Mouse (Mus musculus) kidney, adult 11 months (tissue): ENCODE results near the gene Fam149a.

Source experiments
- DNase-seq: peaks from one replicate; pipeline ENCODE4 v3.0.0; 2022

Fam149a gene

GRCm38 (mm10) chr8:45330856-45331255, 51.2 kb downstream of the Fam149a start:
- DNase-seq, result no peak

- DNase-seq, result no peak
These were observed 52.7 kb downstream of the Fam149a start for GRCm38 (mm10) chr8:45329206-45329980.

GRCm38 (mm10) chr8:45327076-45327475, 55.0 kb downstream of the Fam149a start:
- DNase-seq, result peak; percentile 14

- no peak for DNase-seq
These were observed 57.9 kb downstream of the Fam149a start for GRCm38 (mm10) chr8:45324151-45324550.

GRCm38 (mm10) chr8:45321365-45321764, 60.7 kb downstream of the Fam149a start:
- no peak for DNase-seq

GRCm38 (mm10) chr8:45320930-45321329, 61.2 kb downstream of the Fam149a start:
- no peak for DNase-seq

- DNase-seq, result no peak
These were observed 71.1 kb downstream of the Fam149a start for GRCm38 (mm10) chr8:45310967-45311366.

GRCm38 (mm10) chr8:45308366-45308765, 73.7 kb downstream of the Fam149a start, which contains the start of gene Gm45753:
TSS of gene Gm45753 (minus strand) at chr8:45308466.
- DNase-seq, result no peak

GRCm38 (mm10) chr8:45305479-45305878, 76.6 kb downstream of the Fam149a start:
- no peak for DNase-seq

GRCm38 (mm10) chr8:45304354-45304753, 77.7 kb downstream of the Fam149a start:
- DNase-seq, result no peak

- DNase-seq, result no peak
These were observed 79.7 kb downstream of the Fam149a start for GRCm38 (mm10) chr8:45302390-45302789.

GRCm38 (mm10) chr8:45295276-45295675, 86.8 kb downstream of the Fam149a start:
- DNase-seq, result no peak

- no peak for DNase-seq
These were observed 87.4 kb downstream of the Fam149a start, which contains the start of gene Klkb1 for GRCm38 (mm10) chr8:45294687-45295086. TSS of gene Klkb1 (minus strand) at chr8:45294859.

- DNase-seq, result no peak
These were observed 90.3 kb downstream of the Fam149a start for GRCm38 (mm10) chr8:45291790-45292189.
